Mouse (Mus musculus): ENCODE results near the gene Unc13b.
"Not testable (repeated sequence)": the region's sequence is repeated elsewhere in the genome, so short reads cannot be mapped to it uniquely, and the experiment has no call there.

Unc13b gene

DNA sequence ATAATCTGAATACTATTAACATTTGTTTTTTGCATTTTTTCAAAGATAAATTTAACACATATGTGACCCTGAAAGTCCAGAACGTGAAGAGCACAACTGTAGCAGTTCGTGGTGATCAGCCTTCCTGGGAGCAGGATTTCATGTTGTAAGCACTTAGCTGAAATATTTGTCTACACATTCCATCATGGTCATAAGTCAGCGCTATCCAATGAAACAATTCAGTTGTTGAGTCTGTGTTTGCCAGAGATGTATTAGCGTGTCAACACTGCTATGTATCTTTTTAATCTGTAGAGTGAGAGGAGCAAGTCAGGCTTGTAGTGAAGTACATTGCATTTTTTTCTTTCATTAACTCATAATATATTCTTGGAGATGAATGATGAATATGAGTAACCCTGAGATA is 32.4 kb downstream of the Unc13b start:
- no peak for DNase-seq (ENCODE audit: low read depth, low spot score)

DNA sequence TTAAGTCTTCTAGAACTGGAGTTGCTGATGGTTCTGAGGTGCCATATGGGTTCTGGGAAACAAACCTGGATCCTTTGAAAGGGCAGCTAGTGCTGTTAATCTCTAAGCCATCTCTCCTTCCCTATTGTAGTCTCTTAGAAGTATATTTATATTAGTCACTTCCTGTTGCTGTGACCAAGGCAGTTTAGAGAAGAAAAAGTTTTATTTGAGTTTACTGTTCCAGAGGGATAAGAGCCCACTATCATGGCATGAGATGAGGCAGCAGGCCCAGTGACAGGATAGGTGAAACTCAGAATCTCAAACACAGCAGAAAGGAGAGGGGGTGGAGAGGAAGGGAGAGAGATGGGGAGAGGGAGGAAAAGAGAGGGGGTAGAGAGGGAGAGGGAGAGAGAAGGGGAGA is 54.7 kb downstream of the Unc13b start:
- DNase-seq (ENCODE audit: low read depth, low spot score): no peak

GRCm38 (mm10) chr4:43114512-43114911 is 55.8 kb downstream of the Unc13b start:
- DNase-seq (ENCODE audit: low read depth, low spot score): no peak

- DNase-seq (ENCODE audit: low read depth, low spot score): peak; percentile 2
These were observed 56.2 kb downstream of the Unc13b start for GRCm38 (mm10) chr4:43114946-43115345.

GRCm38 (mm10) chr4:43116249-43116648 is 57.5 kb downstream of the Unc13b start:
- no peak for DNase-seq (ENCODE audit: low read depth, low spot score)

DNA sequence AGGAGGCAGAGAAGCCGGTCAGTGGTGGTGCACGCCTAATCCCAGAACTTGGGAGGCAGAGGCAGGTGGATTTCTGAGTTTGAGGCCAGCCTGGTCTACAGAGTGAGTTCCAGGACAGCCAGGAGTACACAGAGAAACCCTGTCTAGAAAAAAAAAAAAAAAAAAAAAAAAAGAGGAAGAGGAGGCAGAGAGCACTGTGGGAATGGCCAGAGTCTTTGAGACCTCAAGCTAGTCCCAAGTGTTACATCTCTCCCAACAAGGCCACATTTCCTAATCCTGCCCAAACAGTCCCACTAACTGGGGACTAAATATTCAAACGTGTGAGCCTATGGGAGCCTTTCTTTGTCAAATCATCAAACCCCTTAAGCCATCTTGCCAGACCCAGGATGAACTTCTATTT is 71.0 kb downstream of the Unc13b start:
- no peak for DNase-seq (ENCODE audit: low read depth, low spot score)

GRCm38 (mm10) chr4:43142610-43143009 is 83.9 kb downstream of the Unc13b start:
- no peak for DNase-seq (ENCODE audit: low read depth, low spot score)

DNA sequence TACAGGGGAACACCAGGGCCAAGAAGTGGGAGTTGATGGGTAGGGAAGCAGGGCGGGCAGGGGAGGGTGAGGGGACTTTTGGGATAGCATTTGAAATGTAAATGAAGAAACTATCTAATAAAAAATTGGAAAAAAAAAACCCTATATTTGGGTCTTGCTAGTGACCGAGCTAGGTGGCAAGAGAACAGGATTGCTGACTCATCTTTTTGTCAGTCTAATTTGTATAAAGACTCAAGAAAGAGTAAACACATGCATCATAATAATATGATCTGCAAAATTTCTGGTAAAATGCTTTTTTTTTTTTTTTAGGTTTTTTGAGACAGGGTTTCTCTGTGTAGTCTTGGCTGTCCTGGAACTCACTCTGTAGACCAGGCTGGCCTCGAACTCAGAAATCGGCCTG is 93.7 kb downstream of the Unc13b start:
- DNase-seq (ENCODE audit: low read depth, low spot score): not testable (repeated sequence)

- no peak for DNase-seq (ENCODE audit: low read depth, low spot score)
These were observed 101.3 kb downstream of the Unc13b start for GRCm38 (mm10) chr4:43160045-43160444.

- DNase-seq (ENCODE audit: low read depth, low spot score): no peak
These were observed 102.4 kb downstream of the Unc13b start for GRCm38 (mm10) chr4:43161124-43161657.

DNA sequence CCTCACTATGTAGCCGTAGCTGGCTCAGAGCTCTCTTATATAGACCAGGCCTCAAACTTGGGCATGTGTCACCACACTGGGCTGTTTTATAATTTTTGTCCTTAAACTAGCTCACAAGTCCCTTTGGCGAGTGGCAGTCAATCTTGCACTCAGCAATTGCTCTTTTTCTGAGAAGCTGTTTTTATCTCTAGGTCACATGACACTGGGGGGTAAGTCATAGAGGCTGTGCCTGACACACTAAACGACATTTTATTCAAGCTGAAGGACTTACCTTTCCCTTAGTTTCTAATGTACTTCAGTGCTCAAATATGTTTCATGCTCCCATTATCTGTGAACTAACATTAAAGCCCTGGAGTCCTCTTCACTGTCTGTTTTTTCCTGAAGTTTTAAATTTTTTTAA is 104.5 kb downstream of the Unc13b start:
- DNase-seq (ENCODE audit: low read depth, low spot score): no peak

DNA sequence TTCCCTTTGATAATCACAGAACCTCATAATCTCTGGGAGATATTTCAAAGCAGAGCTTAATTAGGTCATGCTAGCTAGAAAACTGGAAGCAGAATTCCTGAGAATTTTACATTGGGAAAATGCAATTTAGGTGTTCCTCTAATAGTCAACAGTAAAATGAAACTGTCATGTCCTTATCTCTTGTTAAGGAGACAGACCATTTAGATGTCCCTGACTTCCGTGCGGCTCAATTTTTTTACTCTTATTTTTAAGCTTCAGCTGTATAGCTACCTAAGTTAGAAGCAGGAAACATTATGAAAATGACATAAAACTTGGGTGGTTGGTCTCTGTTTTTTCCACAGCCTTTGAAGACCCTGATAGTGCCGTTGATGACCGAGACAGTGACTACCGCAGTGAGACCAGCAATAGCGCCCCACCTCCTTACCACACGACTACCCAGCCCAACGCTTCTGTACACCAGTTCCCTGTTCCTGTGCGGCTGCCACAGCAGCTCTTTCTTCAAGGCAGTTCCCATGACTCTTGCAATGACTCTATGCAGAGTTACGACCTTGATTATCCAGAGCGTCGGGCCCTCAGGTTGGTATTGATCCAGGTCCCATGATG is 106.8 kb downstream of the Unc13b start:
- DNase-seq (ENCODE audit: low read depth, low spot score): no peak

DNA sequence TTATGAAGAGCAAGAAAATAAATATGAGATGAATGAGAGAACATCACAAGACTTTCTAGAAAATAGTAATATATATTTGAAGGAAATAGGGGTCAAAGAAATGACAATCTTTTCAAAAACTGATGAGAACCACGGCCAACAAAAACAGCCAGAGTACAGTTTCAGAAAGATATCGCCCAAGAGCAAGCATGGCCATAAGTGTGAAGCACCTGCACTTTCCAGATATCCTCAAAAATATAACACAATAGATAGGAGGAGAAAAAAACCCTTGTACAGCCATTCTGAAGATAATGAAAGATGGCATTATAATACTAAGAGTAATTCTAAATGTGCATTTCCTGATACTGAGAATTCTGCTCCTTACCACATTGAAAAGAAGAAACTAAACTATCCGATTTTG is 111.3 kb downstream of the Unc13b start:
- DNase-seq (ENCODE audit: low read depth, low spot score): no peak

DNA sequence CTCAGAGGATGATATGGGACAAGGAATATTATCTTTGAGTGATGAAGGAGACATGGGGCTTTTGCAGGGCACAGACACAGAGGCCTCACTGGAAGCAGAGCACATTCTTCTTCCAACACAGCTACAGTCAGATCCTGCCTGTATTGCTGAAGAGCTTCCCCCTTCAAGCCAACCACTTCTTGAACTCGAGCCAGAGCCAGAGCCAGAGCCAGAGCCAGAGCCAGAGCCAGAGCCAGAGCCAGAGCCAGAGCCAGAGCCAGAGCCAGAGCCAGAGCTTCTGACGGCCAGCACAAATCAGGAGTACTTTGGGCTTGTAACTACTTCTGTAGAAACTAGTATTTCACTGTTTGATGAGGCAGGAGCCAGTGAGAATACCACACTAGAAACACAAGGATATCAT is 118.4 kb downstream of the Unc13b start:
- peak; percentile 13 for DNase-seq (ENCODE audit: low read depth, low spot score)

DNA sequence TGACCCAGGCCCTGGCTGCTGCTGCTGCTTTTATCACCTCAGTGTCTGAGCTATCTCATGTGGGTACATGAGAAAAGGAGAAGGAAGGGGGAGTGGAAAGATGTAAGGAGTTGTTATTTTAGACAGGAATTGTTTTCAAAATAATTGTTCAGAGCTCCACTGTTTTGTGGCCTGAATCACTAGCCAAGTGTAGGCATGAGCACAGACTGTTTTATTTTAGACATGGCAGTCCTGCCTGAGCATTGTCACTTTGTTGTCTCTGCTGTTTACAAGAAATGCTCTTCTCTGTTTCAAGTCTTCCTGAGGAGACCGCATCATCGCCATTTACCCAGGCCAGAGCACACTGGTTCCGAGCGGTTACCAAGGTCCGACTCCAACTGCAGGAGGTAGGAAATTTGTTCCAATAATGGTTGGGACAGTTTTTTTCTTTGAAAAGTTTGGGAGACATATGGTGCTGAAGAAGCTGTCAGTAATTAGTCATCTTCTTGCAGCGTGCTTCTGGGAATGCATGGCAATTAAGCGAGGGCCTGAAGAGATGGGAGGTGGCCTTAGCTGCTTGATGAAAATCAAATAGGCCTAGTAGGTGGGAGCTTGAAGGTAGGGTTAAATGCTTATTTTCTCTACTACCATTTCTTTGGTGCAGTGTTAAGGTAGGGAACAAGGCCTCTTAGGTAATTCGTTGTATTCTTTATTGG is 123.9 kb downstream of the Unc13b start:
- no peak for DNase-seq (ENCODE audit: low read depth, low spot score)

DNA sequence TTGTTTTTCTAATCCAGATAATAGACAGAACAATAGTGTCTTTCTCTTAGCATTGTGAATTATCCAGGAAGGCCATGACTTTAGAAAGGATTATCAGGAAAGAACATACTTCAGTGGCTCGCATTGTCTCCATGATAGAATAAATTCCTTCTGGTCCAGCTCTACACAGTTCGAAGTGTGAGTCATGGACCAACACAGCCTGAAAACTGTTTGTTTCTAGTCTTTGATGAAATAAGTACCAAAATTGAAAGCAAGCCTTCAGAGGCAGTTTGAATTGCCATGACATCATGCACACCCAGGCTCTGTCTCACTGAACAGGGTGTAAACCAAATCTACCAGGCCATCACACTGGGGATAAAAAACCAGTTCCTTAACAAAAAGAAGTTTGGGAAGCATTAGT is 128.7 kb downstream of the Unc13b start:
- DNase-seq (ENCODE audit: low read depth, low spot score): peak; percentile 13

GRCm38 (mm10) chr4:43189381-43189780 is 130.6 kb downstream of the Unc13b start:
- no peak for DNase-seq (ENCODE audit: low read depth, low spot score)

DNA sequence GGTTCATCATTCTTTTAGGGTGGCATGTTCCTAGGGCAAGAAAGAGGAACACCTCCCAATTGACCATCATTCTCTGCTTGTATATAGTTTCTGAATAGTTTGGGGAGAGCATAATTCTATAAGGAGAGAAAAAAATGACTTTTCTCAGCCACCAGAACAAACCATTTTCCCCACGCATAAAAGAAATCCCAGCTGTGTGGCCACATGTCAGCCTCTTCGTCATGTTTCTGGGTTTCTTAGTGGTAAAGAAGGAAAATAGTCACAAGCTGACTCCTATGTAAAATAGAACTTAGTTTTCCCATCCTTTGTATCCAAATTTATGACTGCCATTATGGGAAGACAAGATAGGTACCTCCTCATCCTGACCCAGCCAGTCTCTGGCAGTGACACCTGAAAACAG is 146.2 kb downstream of the Unc13b start:
- no peak for DNase-seq (ENCODE audit: low read depth, low spot score)

DNA sequence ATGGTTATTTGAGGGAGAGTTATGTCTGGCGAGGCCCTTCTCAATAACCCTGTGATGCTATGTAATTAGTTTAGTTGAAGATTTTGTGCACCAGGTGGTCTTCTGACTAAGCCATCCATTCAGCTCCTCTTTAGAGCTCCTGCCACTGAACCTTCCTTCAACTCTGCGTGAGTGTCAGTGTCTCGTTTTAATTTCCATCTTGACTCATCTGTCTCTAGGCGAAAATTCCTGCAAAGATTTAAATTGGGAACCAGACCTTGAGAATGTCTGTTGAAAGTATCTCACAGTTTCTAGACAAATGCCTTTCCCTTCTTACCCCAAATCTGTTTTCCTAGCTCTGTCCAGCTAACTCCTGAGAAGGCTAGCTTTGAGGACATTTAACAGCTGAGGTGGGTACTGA is 146.8 kb downstream of the Unc13b start:
- no peak for DNase-seq (ENCODE audit: low read depth, low spot score)

GRCm38 (mm10) chr4:43206989-43207388 is 148.2 kb downstream of the Unc13b start:
- DNase-seq (ENCODE audit: low read depth, low spot score): no peak

DNA sequence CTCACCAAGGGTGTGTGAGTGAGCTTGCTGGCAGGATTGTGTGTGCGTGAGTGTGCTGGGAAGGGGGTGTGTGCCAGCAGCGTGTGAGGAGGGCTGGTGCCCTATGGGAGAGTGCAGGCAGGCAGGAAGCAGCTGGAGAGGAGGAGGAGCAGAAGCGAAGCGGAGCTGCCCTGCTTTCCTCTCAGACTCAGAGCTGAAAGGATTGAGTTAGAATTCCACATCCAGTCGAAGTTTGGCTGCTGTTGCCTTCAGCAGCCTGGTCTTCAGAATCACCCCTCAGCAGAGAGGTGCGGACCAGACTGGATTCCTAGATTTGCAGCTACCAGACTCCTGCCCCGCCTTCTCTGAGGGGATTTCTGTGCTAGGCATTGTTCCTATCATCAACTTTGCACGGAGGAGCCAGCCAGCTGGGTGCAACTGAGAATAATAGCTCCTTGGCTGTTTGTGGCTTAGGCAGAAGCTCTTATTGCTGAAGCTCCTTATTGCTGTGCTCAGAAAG is 150.4 kb downstream of the Unc13b start:
- DNase-seq (ENCODE audit: low read depth, low spot score): no peak

DNA sequence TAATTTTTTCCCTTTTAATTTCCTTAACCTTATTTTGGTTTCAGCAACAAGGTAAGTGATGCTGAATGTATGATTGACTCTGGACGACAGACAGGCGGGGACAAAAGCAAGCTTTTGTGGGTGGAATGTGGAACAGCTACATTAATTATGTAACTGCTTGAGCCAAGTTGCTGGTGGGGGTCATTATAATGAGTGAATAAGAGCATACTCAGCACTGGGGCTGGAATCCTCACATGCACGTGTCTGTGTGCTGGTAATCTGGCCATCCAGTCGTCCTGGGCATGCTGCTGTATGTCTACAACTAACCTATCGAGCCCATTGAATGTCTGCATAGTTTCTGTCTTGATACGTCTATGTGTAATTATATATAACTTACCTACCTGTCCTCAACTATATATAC is 150.9 kb downstream of the Unc13b start:
- DNase-seq (ENCODE audit: low read depth, low spot score): no peak

DNA sequence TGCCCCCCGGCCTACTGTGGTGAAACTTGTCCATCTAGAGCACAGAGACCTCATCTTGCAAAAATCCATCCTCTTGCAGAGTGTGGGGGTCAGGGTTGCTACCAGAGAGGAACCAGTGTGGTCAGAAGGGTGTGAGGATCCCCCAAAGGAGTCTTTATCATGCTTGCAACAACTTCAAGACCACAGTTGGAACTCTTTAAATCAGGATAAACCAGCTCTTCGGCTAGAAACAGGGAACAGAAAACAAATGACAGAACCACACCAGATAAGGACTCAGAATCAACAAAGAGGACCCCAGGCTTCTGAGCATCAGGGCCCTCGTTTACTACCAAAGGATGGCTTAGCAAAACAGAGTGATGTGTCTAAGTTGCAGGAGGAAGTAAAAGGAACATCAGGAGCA is 157.7 kb downstream of the Unc13b start:
- no peak for DNase-seq (ENCODE audit: low read depth, low spot score)
